Mouse (Mus musculus) heart, adult 2 months (tissue): ENCODE measurements around the gene Adnp.

Experiments used
- CTCF ChIP-seq: fragments of 200-600 bp; IDR thresholded peaks from 2 replicates; pipeline ENCODE4 v1.8.1; 2022; ENCODE audit warnings: antibody characterized with exemption, mild to moderate bottlenecking, moderate library complexity
- EP300 ChIP-seq: fragments of 200-500 bp; IDR thresholded peaks from 2 replicates; pipeline ENCODE4 v1.6.1; 2011; ENCODE audit warnings: low read depth, low read length, control low read depth; ENCODE audit not compliant: insufficient read depth
- POLR2A ChIP-seq: fragments of 200-500 bp; IDR thresholded peaks from 2 replicates; pipeline ENCODE4 v1.6.1; 2011; ENCODE audit warnings: mild to moderate bottlenecking, low read depth, low read length, control low read depth; ENCODE audit not compliant: insufficient read depth

- TF ChIP-seq POLR2A: no peak
- no peak for TF ChIP-seq CTCF
- no peak for TF ChIP-seq EP300
Measured at GRCm38 (mm10) chr2:168243278-168243677, 36.4 kb upstream of the Adnp start.
